Mouse (Mus musculus) urinary bladder, postnatal 14 days (tissue): ENCODE results near the gene Gfra1.

Experiments used
- DNase-seq: peaks from one replicate; pipeline ENCODE4 v3.0.0; 2021; ENCODE audit warnings: low spot score

Gfra1 gene

DNA sequence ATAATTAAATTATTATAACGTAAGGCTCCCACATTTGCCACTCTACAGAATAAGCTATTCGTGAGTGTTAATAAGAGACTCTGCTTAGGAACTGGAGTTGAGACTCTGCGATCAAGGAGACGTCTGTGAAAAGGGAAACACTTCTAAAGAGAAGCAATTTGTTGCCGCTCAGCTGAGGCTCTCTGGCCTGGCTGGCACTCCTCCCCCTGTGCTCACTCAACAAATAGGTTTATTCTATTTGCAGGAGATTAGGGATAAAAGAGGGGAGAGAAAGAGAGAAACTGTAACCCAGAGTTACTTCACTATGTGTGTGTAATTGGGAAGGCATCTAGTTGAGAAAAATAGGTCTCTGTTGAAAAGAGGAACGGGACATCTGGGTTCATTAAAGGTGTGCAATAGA is 204.6 kb downstream of the Gfra1 start:
- DNase-seq = no peak

DNA sequence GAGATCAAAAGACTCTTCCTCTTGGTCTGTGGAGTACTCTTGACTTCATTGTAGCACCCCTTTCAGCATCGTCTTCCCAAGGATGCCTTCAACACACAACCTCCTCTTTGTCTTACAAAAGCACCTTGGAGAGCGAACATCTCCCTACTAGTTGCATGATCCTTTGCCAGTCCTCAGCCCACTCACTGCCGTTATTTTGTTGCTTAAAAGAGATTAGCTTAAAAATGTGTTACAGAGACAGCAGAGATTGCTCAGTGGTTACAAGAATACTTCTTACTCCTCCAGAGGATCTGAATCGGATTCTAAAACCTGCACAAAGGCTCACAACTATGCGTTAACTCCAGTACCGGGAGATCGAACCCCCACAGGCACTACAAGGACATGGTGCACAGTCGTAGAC is 205.5 kb downstream of the Gfra1 start:
- no peak for DNase-seq

DNA sequence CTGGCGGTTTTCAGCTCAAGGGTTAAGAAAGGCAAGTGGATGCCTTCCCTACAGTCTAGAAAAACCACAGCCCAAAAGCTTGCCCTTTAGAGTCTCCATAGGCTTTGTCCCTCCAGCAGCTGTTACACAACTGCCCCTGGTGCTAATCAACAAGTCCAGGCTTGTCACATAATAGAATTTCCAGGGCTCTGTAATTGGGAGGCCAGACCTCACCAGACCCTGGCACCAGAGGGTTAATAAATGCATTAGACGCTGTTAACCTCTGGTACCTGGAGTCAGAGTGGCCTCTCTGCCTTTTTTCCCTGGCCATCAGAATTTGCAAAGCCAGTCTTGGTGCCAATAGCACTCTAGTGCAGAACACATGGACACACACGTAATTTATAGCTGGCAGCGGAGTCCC is 211.6 kb downstream of the Gfra1 start:
- no peak for DNase-seq

DNA sequence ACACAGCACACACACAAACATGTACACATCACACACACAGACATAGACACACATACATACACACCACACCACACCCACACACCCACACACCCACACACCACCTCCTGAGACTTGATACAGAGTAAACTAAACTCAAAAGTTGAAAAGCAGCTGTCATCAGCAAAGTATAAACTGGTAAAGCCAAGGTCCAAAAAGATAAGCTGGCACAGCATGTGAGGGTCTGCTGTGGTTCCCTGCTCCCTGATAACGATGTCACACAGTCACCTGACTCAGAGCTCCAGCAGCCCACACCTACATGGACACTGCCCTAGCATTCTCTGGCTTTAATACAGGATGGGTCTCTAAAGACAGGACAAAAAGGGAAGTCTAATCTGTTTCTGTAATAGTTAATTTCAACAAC is 212.1 kb downstream of the Gfra1 start:
- no peak for DNase-seq

DNA sequence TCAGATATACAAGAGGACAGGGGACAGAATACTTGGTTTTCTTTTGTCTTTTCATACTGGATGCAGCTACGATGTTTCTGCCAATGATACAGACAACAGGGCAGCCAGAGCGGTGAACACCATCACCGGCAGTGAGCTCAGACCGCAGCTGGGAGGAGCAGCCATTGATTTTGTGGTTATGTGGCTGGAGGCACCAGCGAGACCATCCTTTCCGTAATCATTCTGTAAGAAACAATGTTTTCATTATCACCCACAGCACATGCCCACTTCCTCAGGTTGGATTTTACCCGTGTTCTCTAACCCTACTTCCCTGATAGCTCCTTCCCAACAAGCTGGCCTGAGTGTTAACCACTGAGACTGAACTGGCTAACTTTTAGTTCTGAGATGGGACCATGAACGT is 217.4 kb downstream of the Gfra1 start:
- DNase-seq = no peak

DNA sequence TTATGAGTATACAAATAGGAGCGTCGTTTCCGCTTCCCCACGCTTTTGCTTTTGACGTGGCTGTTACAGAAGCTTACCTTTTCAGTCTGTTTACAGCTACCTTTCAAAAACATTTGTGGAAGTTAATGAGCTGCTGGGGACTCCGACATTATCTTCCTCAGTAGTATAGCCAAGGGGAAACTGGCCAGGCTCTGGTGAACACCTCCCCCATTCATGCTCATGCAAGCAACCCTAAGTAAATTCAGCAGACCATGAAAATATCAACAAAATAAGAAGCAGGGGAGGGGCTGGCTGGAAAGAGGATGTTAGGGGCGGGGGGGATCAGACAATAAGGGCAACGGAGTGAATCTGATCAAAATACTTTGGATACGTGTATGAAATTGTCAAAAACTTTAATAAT is 228.0 kb downstream of the Gfra1 start:
- DNase-seq = no peak

DNA sequence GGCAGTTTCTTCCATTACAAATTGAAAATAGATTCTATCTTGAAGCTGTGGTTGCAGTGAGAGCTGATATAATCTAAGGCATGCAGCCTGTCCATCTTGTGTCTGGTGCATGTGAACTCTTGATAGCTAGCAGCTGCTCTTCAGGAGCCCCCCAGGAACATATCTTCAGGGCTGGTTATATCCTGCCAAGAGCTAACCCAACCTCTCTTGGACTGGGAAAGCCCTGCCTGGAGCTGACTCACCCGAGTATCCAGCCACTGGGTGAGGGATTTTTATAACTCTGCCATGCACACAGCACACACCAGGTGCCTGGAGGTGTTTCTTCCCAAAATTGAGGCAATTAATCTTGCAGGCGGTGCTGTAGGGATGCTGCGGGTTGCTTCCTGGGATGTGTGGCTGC is 228.8 kb downstream of the Gfra1 start:
- no peak for DNase-seq

DNA sequence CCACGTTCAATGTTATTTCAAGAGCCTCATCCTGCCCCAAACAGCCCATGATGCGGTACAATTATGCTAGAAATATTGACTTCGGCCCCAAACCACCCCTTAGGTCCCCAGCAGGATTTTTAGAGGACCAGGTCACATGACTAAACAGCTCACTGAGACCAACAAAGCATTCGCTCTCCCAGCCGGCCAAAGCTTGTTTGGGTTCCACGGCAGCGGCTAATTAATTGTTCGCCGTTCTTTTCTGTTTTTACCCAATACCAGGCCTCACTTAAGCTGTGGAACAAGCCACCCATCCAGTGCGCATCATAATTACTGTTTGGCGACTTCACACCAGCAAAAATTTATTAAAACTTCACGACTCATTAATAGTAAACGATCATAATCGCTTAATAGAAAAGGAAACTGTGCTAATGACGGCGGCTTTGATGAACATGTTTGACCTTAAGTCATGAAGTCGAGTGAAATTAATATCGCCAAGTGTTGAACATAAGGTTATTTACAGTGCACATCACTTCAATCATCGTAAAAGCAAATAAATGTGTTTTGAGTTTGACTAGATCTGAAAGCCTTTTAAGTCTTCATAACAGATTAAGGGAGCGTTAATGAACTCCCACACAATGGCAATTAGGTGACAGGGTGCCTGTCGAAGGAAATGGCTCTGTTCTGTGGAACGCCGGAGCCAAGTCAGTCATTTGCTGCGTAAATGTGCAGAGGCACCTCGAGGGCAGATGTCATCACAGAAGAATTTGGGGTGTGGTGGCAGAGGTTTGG is 235.5 kb downstream of the Gfra1 start:
- no peak for DNase-seq

DNA sequence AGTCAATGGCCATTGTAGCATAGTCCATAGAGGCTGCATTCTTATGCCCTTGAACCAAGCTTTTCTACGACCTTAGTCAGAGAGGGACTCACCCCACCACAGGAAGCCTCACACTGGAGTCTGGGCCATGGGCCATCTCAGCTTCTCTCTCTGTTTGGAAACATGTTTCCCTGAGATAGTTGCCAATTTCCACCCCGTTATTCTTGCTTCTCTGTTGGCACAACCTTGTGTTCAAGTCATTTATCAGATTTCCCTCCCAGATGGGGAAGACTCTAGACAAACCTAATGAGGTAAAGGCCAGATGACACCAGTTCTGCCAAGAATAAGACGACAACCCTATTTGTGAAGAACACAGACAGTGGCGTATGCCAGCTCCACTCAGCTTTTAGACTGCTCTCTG is 238.1 kb downstream of the Gfra1 start:
- no peak for DNase-seq

DNA sequence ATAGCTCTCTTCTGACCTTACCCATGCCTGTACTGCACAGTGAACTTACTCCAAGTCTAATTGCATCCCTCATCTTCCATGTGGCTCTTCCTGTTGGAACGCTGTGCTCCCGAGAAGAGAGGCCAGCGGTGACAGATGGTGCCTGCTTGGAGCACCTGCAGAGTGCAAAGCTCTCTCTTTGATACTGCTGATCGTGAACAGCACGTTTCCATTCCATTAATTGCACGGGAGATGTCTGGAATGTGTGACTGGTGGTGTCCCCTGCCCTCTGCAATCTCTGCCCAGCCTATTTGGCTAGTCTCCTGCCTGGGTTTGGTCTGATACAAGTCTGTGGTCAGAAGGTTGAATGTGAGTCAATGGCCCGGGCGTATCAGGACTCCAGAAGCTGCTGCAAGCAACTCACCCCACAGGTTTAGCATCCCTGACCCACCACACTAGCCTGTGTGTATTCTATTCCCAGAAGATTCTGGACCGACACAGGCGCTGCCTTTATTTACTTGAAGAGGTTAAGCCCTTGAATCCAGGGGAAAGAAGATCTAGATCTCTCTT is 249.1 kb downstream of the Gfra1 start:
- no peak for DNase-seq

DNA sequence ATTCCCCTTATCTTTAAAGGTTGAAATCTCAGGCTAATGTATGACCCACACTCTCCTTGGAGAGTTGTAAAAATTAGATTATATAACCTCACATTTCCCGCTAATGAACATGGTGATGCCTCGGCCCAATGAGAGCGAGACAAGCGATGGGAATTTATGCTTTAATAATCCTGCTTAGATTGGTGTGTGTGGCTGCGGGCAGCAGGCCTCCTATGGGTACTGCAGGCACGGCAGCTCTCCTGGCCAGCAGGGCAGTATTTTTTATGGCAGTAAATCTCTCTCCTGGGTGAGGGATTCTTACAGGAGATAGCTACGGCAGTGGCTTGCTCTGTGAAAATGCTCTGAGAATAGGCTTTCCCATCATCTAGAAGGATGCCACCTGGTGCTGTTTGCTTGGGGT is 250.2 kb downstream of the Gfra1 start:
- DNase-seq = no peak

DNA sequence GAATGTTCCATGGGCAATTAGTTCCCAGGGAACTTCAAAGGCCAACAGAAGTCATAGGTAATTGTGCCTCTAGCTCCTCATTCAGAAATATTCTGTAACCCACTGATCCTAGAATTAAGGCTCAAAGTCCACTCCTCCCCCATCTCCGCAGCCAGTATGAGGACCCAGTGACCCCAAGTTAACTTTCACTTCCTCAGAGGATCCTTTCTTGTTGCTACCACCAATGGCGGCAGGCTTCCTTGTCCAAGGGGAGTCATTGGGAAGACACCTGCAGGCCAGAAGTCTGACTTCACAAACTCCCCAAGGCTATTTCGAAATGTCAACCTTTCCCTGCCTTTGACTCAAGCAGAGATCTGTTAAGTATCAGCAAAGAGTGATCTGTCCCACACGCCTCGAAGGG is 253.1 kb downstream of the Gfra1 start:
- DNase-seq = no peak

DNA sequence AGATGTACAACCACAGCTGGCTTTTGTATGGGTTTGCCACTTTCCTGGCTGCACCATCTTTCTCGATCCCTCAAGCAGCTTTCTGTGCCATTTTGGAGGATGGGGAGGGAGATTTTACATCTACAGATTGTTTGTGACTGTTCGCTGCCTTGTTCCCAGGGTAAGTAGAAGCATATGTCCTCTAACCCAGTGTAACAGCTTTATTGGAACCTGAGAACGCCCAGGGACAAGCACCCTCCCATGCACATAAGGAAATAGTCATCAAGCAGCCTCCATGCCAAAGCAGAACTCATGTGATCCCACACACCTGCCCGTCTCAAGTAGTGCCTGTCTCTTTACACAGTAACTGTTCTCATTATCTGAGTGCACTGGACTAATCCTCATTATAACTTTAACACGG is 256.0 kb downstream of the Gfra1 start:
- DNase-seq = no peak

DNA sequence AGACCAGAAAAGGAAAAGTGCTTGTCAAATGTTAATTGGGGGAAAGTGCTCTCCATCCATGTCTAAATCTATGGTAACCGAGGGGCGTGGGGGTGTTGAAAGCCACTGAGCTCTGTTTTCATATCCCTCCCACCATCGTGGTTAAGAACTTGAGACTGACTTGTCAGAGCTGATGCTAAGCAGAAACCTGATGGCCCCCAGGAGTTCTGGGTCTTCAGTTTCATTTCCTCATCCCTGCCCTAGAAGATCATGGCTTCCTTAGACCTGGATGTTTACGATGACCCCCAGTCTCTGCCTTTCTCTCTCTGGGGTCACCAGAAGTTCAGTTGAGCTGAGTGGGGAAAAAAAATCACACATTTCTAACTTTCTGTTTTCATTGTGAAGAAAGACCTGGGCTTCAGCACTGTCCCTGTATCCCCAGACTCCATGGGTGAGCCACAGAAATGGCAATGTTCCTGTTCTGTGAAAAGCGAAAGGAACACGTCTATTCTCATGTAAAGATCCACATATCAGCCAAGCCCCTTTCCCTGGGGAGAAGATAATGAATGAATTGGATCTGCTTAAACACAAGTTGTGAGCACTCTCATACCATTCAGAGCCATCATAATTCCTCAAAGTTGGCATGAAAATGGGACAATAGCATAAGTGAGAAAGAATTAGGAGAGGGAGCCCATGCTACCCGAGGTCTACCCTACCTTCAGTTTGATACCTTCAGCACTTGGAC is 261.8 kb downstream of the Gfra1 start:
- no peak for DNase-seq

DNA sequence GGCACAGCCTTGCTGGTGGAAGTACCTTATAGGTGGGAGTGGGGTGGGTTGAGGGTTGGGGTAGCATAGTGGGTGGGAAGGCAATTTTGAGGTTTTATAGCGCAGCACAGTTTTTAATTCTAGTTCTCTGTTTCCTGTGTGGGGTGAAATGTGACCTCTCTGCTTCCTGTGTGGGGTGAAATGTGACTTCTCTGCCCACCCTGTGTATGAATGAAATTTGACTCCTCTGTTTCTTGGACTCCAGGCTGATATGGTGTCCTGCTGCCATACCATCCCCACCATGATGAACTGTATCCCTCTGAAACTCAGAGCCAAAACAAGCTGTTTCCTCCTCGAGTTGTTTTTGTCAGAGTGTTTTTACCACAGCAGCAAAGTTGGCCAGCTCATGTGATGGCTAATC is 264.8 kb downstream of the Gfra1 start:
- DNase-seq = no peak

DNA sequence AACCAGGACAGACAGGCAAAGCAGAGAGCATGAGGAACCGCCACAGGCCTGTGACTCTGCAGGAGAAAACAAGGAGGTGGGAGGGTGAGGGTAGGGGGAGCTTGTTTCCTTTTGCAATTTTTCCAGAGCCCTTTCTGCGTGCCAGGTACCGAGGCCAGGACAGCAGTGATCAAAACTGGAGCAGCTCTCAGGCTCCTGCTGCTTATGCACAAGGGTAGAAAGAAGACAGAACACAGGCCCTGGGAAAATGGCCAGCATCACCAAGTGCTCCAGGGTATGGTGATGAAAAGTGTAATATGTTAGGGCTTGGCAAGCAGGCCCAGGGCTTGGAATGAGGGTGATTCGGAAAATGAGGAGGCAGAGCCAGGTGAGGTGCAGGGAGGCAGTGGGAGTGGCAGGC is 269.2 kb downstream of the Gfra1 start:
- DNase-seq = no peak
